Mouse (Mus musculus) limb, embryonic 15.5 days (tissue): Measurements from ENCODE around the gene Acad8. TPM values are rescaled to one million over a fixed set of nuclear protein-coding genes. Genes with fewer than 3 reads are reported as not detected.

Experiments used
- ATAC-seq: fragments of 200-750 bp; cut with Nextera tagmentation; 2 replicates; pipeline ENCODE4 v1.8.0; 2017; ENCODE audit warnings: low read depth, moderate TSS enrichment; ENCODE audit not compliant: insufficient number of reproducible peaks, low FRiP score, low TSS enrichment
- H3K27ac ChIP-seq: fragments of 300-500 bp; sonication (generic); 2 replicates; pipeline ENCODE4 v1.5.1; 2015; ENCODE audit warnings: moderate library complexity, mild to moderate bottlenecking, inconsistent platforms
- H3K27me3 ChIP-seq: fragments of 300-500 bp; sonication (generic); 2 replicates; pipeline ENCODE4 v1.6.1; 2015; ENCODE audit warnings: inconsistent platforms
- H3K36me3 ChIP-seq: fragments of 300-500 bp; sonication (generic); 2 replicates; pipeline ENCODE4 v1.6.1; 2015; ENCODE audit warnings: inconsistent platforms
- H3K4me1 ChIP-seq: fragments of 300-500 bp; sonication (generic); 2 replicates; pipeline ENCODE4 v1.6.1; 2015; ENCODE audit warnings: inconsistent platforms
- H3K4me2 ChIP-seq: fragments of 300-500 bp; sonication (generic); 2 replicates; pipeline ENCODE4 v1.6.1; 2015; ENCODE audit warnings: mild to moderate bottlenecking, inconsistent platforms
- H3K4me3 ChIP-seq: fragments of 300-500 bp; sonication (generic); 2 replicates; pipeline ENCODE4 v1.5.1; 2015; ENCODE audit warnings: mild to moderate bottlenecking, inconsistent platforms
- H3K9ac ChIP-seq: fragments of 300-500 bp; sonication (generic); 2 replicates; pipeline ENCODE4 v1.6.1; 2015; ENCODE audit warnings: inconsistent platforms
- H3K9me3 ChIP-seq: fragments of 300-500 bp; sonication (generic); 2 replicates; pipeline ENCODE4 v1.6.1; 2016; ENCODE audit warnings: inconsistent platforms
- WGBS: fragments of 180-500 bp; shearing (Covaris S2); methylation state at CpG from one replicate; pipeline ENCODE4 v1.1.7; 2015; 5-methylcytosine and 5-hydroxymethylcytosine counted together
- polyA plus RNA-seq: library from polyadenylated mRNA; unstranded; fragments of >200 nt; fragmentation: Nextera tagmentation; extraction: Ambion mirVana; gene quantifications from 2 replicates; pipeline ENCODE4 v1.2.1, GENCODE M21; 2015

Gene Acad8
- polyA plus RNA-seq = 49.4 and 50.4 TPM in 2 replicates

- Histone ChIP-seq H3K4me3 (peak within 1 kb of the TSS; percentile 71), H3K27ac (peak within 1 kb of the TSS; percentile 81), H3K9ac (peak within 1 kb of the TSS; percentile 74), H3K36me3 (peaks cover 6% of the 10 kb centered on the region), H3K9me3 (no peaks in the 10 kb centered on the region), H3K4me1 (peaks cover 9% of the 10 kb centered on the region), H3K27me3 (no peaks in the 10 kb centered on the region), H3K4me2 (peak within 1 kb of the TSS; percentile 53)
- peak; percentile 99 for ATAC-seq
- under 1% methylated on average over 35 of the region's 35 CpGs for WGBS
Measured at GRCm38 (mm10) chr9:26999461-27000395, at the start of gene Acad8, which contains the start of gene Thyn1. Acad8 (minus strand) TSS chr9:26999566. Thyn1 (plus strand) TSS chr9:26999710.

GRCm38 (mm10) chr9:27043892-27044291 is 44.5 kb upstream of the Acad8 start:
- H3K27me3 ChIP-seq = no peaks in the 10 kb centered on the region
- no peak overlapping the region for H3K4me3 ChIP-seq
- no peaks in the 10 kb centered on the region for H3K9me3 ChIP-seq
- peaks cover 77% of the 10 kb centered on the region for H3K36me3 ChIP-seq
- H3K9ac ChIP-seq = no peak overlapping the region
- H3K4me2 ChIP-seq = no peak overlapping the region
- ATAC-seq = no peak
- no peak overlapping the region for H3K27ac ChIP-seq
- no peaks in the 10 kb centered on the region for H3K4me1 ChIP-seq
- 84% methylated on average over 5 of the region's 5 CpGs for WGBS

DNA sequence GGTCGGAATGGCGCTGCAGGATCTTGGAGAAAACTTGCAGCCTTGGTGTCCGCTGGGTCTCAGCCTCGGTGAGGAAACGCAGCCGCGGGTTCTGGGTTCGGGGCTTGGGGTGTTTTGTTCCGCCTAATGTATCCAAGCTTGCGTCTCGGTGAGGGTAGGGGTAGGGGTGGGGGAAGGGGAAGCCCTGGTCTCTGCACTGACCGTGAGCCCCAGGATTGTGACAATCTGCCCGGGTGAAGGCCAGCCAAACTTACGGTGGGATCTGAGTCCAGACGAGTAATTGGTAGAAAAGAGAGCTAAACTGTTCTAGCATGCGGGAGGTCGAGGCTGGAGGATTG is 31.4 kb upstream of the Acad8 start:
- no peaks in the 10 kb centered on the region for H3K36me3 ChIP-seq
- H3K27ac ChIP-seq = 0 out of 2 replicates have a peak overlapping the region, but pooled peaks have one; percentile 38
- peak overlapping the region; percentile 54 for H3K9ac ChIP-seq
- no peaks in the 10 kb centered on the region for H3K9me3 ChIP-seq
- H3K4me3 ChIP-seq = peak overlapping the region; percentile 98
- 1% methylated on average over 17 of the region's 17 CpGs for WGBS
- peaks cover 43% of the 10 kb centered on the region for H3K4me1 ChIP-seq
- 0 out of 2 replicates have a peak, but pooled peaks have one; percentile 5 for ATAC-seq
- H3K4me2 ChIP-seq = peak overlapping the region; percentile 77
- H3K27me3 ChIP-seq = no peaks in the 10 kb centered on the region

DNA sequence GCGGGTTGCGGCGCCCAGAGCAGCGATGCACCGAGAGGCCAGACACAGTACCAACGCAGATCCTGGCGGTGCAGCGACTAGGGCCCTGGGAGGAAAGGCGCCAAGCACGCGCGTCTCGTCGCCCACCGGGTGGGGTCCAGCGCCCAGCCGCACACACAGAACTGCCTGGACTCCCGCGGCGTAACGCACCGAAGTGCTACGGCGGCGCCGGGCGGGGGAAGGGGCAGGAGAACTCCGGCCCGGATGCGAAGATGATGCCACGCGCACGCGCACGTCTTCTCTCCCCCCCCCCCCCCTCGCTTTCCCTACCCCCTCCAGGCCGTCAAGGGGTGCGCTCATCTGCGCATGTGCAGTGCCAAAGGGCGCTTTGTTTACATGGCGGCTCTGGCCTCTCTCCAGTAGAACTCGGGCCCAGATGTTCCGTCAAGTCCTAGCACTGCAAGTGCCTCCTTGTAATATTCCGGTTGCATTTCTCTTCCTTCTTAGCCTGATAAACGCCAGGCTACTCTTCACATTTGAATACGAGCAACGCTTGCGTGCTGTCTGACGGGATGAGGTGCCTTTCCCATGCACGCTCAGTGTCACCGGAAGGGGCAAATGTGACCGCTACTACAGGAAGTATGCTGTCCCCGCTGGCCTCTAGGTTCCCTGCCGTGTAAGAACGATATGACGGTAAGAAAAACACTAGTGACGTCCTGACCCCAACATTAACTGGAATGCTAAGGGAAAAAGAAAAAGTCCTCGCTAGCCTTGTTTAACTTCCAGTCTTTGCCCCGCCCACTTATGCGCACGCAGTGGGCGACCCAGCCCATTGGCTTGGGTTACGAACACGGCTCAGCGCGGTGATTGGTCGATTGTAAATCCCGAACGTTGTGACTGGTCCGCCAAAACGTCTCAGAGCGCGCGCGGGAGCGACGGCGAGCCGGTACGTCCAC is 30.7 kb upstream of the Acad8 start, which contains the start of the genes Vps26b and Ncapd3:
Vps26b (minus strand) TSS at position 238 of the 935 bp plus-strand sequence.
Ncapd3 (plus strand) TSS at position 348 of the 935 bp plus-strand sequence.
- Histone ChIP-seq H3K9ac (peak within 1 kb of the TSS; percentile 97), H3K27me3 (no peaks in the 10 kb centered on the region), H3K27ac (peak within 1 kb of the TSS; percentile 91), H3K36me3 (no peaks in the 10 kb centered on the region), H3K4me1 (peaks cover 43% of the 10 kb centered on the region), H3K9me3 (no peaks in the 10 kb centered on the region), H3K4me2 (peak within 1 kb of the TSS; percentile 85), H3K4me3 (peak within 1 kb of the TSS; percentile 98)
- WGBS = under 1% methylated on average over 69 of the region's 80 CpGs
- peak; percentile 94 for ATAC-seq

DNA sequence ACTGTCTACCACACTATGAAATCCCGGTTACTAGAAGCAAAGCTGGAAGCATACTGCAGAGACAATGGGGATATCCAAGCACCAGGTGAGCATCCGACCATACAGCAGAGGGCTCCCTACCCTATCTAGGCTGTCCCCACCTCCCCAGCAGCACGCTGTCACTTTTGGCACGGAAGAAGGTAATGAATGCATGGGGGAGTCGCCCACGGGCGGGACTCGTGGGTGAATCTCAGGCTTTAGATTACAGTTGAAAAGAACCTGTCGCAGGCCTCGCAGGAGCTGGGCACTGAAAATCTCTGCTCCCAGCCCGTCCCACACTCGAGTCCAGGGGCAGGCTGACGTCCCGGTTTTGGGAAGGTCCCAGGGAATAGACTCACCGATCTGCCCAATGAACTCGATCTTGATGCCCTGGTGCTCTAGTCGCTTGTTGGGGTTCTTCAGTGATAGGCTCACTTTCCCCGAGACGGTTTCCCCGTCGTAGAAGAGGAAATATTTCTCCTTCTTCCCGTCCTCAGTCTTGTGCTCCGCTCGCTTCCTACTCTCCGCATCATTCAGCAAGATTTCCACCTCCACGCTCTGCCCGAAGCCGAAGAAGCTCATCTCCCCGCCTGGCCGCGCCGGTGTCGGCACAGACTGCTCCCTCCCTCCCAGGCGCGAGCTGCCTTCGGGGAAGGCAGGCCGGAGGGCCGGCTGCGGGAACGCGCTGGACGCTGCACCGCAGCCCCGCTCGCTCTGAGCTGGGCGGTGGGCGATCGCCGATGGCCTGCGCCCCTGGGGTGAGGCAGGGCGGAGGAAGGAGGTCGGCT is 29.9 kb upstream of the Acad8 start:
- H3K4me2 ChIP-seq = peak overlapping the region; percentile 85
- WGBS = under 1% methylated on average over 51 of the region's 52 CpGs
- ATAC-seq = no peak; the same call in 1 of the 2 replicates
- H3K9ac ChIP-seq = peak overlapping the region; percentile 97
- H3K4me3 ChIP-seq = peak overlapping the region; percentile 98
- peak overlapping the region; percentile 91 for H3K27ac ChIP-seq
- H3K9me3 ChIP-seq = no peaks in the 10 kb centered on the region
- H3K27me3 ChIP-seq = no peaks in the 10 kb centered on the region
- H3K4me1 ChIP-seq = peaks cover 43% of the 10 kb centered on the region
- H3K36me3 ChIP-seq = 0 out of 2 replicates have a peak, but pooled peaks cover 3% of the 10 kb centered on the region

- no peak overlapping the region for H3K4me2 ChIP-seq
- WGBS = 78% methylated on average over 1 of the region's 1 CpGs
- no peak overlapping the region for H3K27ac ChIP-seq
- no peaks in the 10 kb centered on the region for H3K27me3 ChIP-seq
- no peak overlapping the region for H3K4me3 ChIP-seq
- no peaks in the 10 kb centered on the region for H3K9me3 ChIP-seq
- peaks cover 11% of the 10 kb centered on the region; the same call in 1 of the 2 replicates for H3K36me3 ChIP-seq
- ATAC-seq = no peak
- H3K9ac ChIP-seq = no peak overlapping the region
- H3K4me1 ChIP-seq = peaks cover 35% of the 10 kb centered on the region
Measured at GRCm38 (mm10) chr9:27026708-27027107, 27.3 kb upstream of the Acad8 start.

DNA sequence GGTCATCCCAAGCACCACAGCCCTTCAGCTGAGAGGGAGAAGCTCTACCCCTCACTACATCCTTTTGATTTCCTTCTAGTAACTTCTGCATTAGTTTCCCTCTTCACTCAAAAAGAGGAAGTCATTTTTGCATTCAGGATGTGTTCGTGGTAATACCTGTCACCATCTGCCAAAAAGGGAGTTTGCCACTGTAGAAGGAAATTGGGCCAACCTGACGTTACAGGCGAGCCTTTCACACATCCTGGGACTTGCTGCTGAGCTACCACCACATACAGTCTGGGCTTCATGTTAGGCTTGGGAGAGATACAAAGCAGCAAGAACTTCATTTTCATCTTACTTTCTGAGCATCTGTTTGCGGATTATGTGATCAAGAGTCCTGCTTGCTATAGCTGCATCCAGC is 24.3 kb upstream of the Acad8 start:
- Histone ChIP-seq H3K9me3 (no peaks in the 10 kb centered on the region), H3K27me3 (no peaks in the 10 kb centered on the region), H3K4me3 (no peak overlapping the region), H3K4me1 (peaks cover 23% of the 10 kb centered on the region), H3K27ac (no peak overlapping the region), H3K4me2 (no peak overlapping the region), H3K36me3 (peaks cover 21% of the 10 kb centered on the region), H3K9ac (no peak overlapping the region)
- 84% methylated on average over 4 of the region's 4 CpGs for WGBS
- ATAC-seq = no peak

DNA sequence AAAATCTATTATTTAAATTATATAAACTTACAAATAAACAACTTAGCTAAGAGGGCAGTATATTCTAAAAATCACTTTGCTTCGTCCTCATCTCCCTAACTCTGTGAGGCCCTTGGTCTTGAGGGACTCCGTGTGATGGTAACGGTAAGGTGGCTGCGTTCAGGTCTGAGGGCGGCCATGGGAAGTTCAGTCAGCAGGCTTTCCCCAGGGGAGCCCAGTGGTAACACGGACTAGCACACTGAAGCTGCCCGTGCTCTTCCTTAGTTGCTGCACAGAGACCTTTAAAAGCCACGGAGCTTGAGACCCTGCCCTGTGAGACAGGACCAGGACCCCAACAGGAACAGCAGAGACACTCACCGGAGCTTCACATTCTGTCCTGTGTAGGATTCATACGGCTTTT is 19.6 kb upstream of the Acad8 start:
- H3K4me3 ChIP-seq = no peak overlapping the region
- H3K27me3 ChIP-seq = no peaks in the 10 kb centered on the region
- WGBS = 93% methylated on average over 10 of the region's 10 CpGs
- ATAC-seq = no peak
- no peak overlapping the region for H3K27ac ChIP-seq
- no peaks in the 10 kb centered on the region for H3K4me1 ChIP-seq
- H3K36me3 ChIP-seq = peaks cover 59% of the 10 kb centered on the region
- H3K4me2 ChIP-seq = no peak overlapping the region
- H3K9ac ChIP-seq = no peak overlapping the region
- H3K9me3 ChIP-seq = no peaks in the 10 kb centered on the region

GRCm38 (mm10) chr9:27011572-27011971 is 12.2 kb upstream of the Acad8 start:
- H3K27me3 ChIP-seq = no peaks in the 10 kb centered on the region
- H3K36me3 ChIP-seq = peaks cover 94% of the 10 kb centered on the region
- no peaks in the 10 kb centered on the region for H3K4me1 ChIP-seq
- no peak overlapping the region for H3K4me2 ChIP-seq
- no peak overlapping the region for H3K4me3 ChIP-seq
- no peak for ATAC-seq
- no peaks in the 10 kb centered on the region for H3K9me3 ChIP-seq
- 89% methylated on average over 4 of the region's 4 CpGs for WGBS
- no peak overlapping the region for H3K27ac ChIP-seq
- H3K9ac ChIP-seq = no peak overlapping the region

GRCm38 (mm10) chr9:27009231-27009630 is 9.9 kb upstream of the Acad8 start:
- Histone ChIP-seq H3K4me3 (no peak overlapping the region), H3K36me3 (peaks cover 88% of the 10 kb centered on the region), H3K4me2 (no peak overlapping the region), H3K27me3 (no peaks in the 10 kb centered on the region), H3K9ac (no peak overlapping the region), H3K4me1 (no peaks in the 10 kb centered on the region), H3K9me3 (no peaks in the 10 kb centered on the region), H3K27ac (no peak overlapping the region)
- WGBS = 83% methylated on average over 5 of the region's 5 CpGs
- no peak for ATAC-seq

- Histone ChIP-seq H3K9ac (no peak overlapping the region), H3K4me1 (no peaks in the 10 kb centered on the region), H3K4me3 (no peak overlapping the region), H3K4me2 (no peak overlapping the region), H3K27me3 (no peaks in the 10 kb centered on the region), H3K27ac (no peak overlapping the region), H3K36me3 (peaks cover 72% of the 10 kb centered on the region), H3K9me3 (no peaks in the 10 kb centered on the region)
- WGBS = 88% methylated on average over 5 of the region's 5 CpGs
- ATAC-seq = no peak
Measured at GRCm38 (mm10) chr9:27006866-27007265, 7.5 kb upstream of the Acad8 start.
